Mouse (Mus musculus) limb, embryonic 14.5 days (tissue): ENCODE measurements at regions not wholly inside any gene's neighbourhood (a gene's known extent, or its start where the extent isn't known, plus 50 kb on each side); places are given as distances from the start of the nearest gene placed in this dataset.

Experiments used
- ATAC-seq: fragments of 200-750 bp; cut with Nextera tagmentation; 2 replicates; pipeline ENCODE4 v1.8.0; 2017; ENCODE audit warnings: low read depth, moderate number of reproducible peaks, moderate TSS enrichment; ENCODE audit not compliant: low FRiP score
- DNase-seq: peaks from one replicate; pipeline ENCODE4 v3.0.0-alpha.2; 2015; ENCODE audit warnings: low spot score
- H3K27ac ChIP-seq: fragments of 300-500 bp; sonication (generic); replicated peaks from 2 replicates; pipeline ENCODE4 v1.5.1; 2014; ENCODE audit warnings: low read depth, mild to moderate bottlenecking, low read length, moderate library complexity, mixed read lengths
- H3K27me3 ChIP-seq: fragments of 300-500 bp; sonication (generic); 2 replicates; pipeline ENCODE4 v1.6.1; 2014; ENCODE audit warnings: low read length, mixed read lengths; ENCODE audit not compliant: control insufficient read depth, insufficient read depth
- H3K36me3 ChIP-seq: fragments of 300-500 bp; sonication (generic); 2 replicates; pipeline ENCODE4 v1.6.1; 2014; ENCODE audit warnings: mild to moderate bottlenecking, low read length, moderate library complexity, mixed read lengths; ENCODE audit not compliant: control insufficient read depth, insufficient read depth
- H3K4me1 ChIP-seq: fragments of 300-500 bp; sonication (generic); 2 replicates; pipeline ENCODE4 v1.6.1; 2014; ENCODE audit warnings: antibody characterized with exemption, low read length, mixed read lengths; ENCODE audit not compliant: control insufficient read depth, insufficient read depth
- H3K4me2 ChIP-seq: fragments of 300-500 bp; sonication (generic); replicated peaks from 2 replicates; pipeline ENCODE4 v1.6.1; 2014; ENCODE audit warnings: low read depth, mild to moderate bottlenecking, low read length, moderate library complexity; ENCODE audit not compliant: severe bottlenecking
- H3K4me3 ChIP-seq: fragments of 300-500 bp; sonication (generic); replicated peaks from 2 replicates; pipeline ENCODE4 v1.5.1; 2014; ENCODE audit warnings: low read length
- H3K9ac ChIP-seq: fragments of 300-500 bp; sonication (generic); 2 replicates; pipeline ENCODE4 v1.6.1; 2014; ENCODE audit warnings: mild to moderate bottlenecking, low read depth, low read length, moderate library complexity; ENCODE audit not compliant: severe bottlenecking
- H3K9me3 ChIP-seq: fragments of 300-500 bp; sonication (generic); 2 replicates; pipeline ENCODE4 v1.6.1; 2016; ENCODE audit warnings: low read length; ENCODE audit not compliant: control insufficient read depth
- POLR2A ChIP-seq: fragments of 200-500 bp; IDR thresholded peaks from 2 replicates; pipeline ENCODE4 v1.8.0; 2012; ENCODE audit warnings: inconsistent platforms, mild to moderate bottlenecking, moderate library complexity, borderline replicate concordance; ENCODE audit not compliant: insufficient read depth, insufficient read length; ENCODE audit errors: extremely low read depth
- WGBS: fragments of 180-500 bp; shearing (Covaris S2); extraction: QIAGEN DNeasy Blood & Tissue Kit; methylation state at CpG from one replicate; pipeline ENCODE4 v1.1.7; 2014; 5-methylcytosine and 5-hydroxymethylcytosine counted together

DNA sequence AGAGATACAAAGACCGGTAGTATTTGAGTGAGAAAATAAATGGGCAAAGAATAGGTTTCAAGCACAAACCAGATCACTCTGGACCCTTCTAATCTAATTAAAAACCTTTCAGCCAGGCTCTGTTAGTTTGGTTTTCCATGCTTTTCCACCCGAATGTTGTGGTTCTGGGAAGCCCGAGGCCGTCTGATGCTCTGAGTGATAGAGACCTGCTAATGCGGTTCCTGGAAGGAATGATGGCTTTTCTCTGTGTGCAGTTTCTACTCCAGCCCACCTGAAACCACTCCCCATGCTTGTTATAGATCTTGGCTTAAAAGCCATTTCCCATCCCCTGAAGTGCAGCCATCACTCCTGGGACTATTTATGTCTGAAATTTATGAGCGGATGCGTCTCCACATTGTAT lies 251.4 kb upstream of the Nrp1 start:
- Histone ChIP-seq H3K9me3 (no peaks in the 10 kb centered on the region), H3K9ac (no peak overlapping the region), H3K36me3 (no peaks in the 10 kb centered on the region), H3K4me2 (no peak overlapping the region), H3K27ac (no peak overlapping the region), H3K4me3 (no peak overlapping the region), H3K4me1 (no peaks in the 10 kb centered on the region), H3K27me3 (no peaks in the 10 kb centered on the region)
- no peak for DNase-seq
- 65% methylated on average over 7 of the region's 7 CpGs for WGBS
- no peak for ATAC-seq
- TF ChIP-seq POLR2A, result no peak

DNA sequence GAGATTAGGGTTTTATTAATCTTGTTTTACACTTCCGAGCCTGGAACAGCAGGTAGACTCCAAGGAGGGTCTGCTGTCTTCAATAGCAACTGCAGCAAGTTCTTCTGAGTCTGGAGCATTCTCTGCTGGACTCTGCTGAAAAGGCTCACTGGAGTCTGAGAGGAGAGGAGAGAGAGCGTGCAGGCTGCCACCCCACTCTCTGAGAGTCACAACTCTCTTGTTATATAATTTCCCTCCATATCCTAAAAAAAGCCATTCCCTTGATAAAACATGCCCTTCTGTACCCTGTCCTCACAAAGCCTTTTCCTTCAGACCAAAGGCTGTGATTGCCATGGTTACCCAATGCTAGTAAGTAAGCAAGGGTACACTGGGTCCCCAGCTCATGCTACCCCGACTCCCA lies 249.4 kb upstream of the Nrp1 start:
- H3K9ac ChIP-seq, result no peak overlapping the region
- H3K36me3 ChIP-seq, result no peaks in the 10 kb centered on the region
- DNase-seq (no peak), ATAC-seq (no peak)
- no peaks in the 10 kb centered on the region for H3K9me3 ChIP-seq
- no peak overlapping the region for H3K4me3 ChIP-seq
- no peaks in the 10 kb centered on the region for H3K4me1 ChIP-seq
- TF ChIP-seq POLR2A, result no peak
- H3K27ac ChIP-seq, result no peak overlapping the region
- 77% methylated on average over 3 of the region's 3 CpGs for WGBS
- no peak overlapping the region for H3K4me2 ChIP-seq
- no peaks in the 10 kb centered on the region for H3K27me3 ChIP-seq

DNA sequence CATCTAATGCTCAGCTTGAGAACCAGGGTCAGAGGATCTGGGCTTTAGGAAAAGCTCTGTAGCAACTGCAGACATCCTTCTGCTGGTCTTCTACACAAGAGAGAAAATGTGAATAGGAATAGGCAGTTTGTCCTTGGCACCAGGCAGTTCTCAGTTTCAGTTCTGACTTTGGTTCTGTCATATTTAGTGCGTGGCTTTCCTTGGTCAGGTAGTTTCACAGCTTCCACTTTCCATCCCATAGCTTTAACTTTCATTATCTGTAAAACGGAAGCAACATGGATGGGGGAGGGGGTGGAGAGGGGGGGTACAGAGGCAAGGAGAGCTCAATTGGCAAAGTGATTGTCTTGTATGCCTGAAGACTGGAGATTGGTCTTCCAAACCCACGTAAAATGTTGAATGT lies 247.3 kb upstream of the Nrp1 start:
- 77% methylated on average over 3 of the region's 3 CpGs for WGBS
- no peaks in the 10 kb centered on the region for H3K9me3 ChIP-seq
- TF ChIP-seq POLR2A, result no peak
- H3K27ac ChIP-seq, result no peak overlapping the region
- H3K4me2 ChIP-seq, result no peak overlapping the region
- H3K27me3 ChIP-seq, result no peaks in the 10 kb centered on the region
- DNase-seq, result no peak
- no peaks in the 10 kb centered on the region for H3K36me3 ChIP-seq
- no peak overlapping the region for H3K4me3 ChIP-seq
- no peaks in the 10 kb centered on the region for H3K4me1 ChIP-seq
- no peak for ATAC-seq
- no peak overlapping the region for H3K9ac ChIP-seq

DNA sequence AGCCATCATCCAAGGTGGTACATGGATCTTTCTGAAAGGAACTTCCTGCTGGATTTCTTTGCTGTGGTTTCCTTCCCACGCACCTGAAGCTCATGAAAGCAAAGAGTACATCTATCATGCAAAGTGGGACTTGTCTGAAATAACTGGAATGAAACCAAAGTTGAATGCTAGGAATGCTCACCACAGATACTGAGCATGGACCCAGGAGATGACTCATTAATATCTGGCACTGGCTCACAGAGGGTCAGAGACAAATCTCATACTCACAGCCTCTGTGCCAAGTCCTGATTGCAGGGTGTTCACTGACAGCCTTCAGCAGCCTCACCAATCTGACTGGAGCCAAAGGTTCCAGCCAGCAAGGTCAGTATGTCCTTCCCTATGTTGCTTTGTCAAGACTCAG lies 245.3 kb upstream of the Nrp1 start:
- H3K27ac ChIP-seq, result no peak overlapping the region
- H3K4me2 ChIP-seq, result no peak overlapping the region
- WGBS, result 74% methylated on average over 1 of the region's 1 CpGs
- H3K27me3 ChIP-seq, result no peaks in the 10 kb centered on the region
- H3K4me1 ChIP-seq, result no peaks in the 10 kb centered on the region
- no peak for TF ChIP-seq POLR2A
- no peak overlapping the region for H3K4me3 ChIP-seq
- no peaks in the 10 kb centered on the region for H3K9me3 ChIP-seq
- no peak overlapping the region for H3K9ac ChIP-seq
- ATAC-seq (no peak), DNase-seq (no peak)
- no peaks in the 10 kb centered on the region for H3K36me3 ChIP-seq

DNA sequence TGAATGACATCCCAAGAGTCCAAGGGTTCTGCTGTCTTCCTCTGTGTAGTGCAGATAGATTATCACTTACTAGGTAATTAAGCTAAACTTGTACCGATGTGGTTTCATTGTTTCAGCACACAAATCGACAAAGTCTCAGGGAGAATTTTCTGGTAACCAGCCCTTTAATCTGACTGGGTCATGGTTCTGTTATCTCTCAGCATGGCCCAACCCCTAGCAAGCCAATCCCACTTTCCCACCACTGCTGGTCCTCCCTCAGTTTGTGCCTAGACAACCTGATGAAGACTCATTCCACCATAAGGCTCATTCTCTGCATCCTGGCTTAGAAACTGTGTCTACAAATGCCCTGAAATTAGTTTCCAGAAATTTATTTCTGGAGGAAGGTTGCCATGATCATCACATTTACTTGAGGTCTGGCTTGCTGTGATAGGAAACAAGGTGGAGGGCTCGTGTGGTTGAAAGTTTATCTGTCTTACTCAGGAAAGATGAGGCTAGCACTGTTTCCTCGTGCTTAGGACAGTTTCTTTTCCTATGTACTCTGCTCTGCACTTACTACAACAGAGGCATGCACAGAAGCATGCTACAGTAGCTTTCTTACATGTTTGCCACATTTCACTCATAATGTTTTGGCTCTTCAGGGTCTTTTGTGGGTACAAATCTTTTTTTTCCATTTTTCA lies 217.0 kb upstream of the Nrp1 start:
- no peak for ATAC-seq

More for the DNA sequence above, 217.0 kb upstream of the Nrp1 start:
- no peak for DNase-seq
- Histone ChIP-seq H3K27me3 (no peaks in the 10 kb centered on the region), H3K4me2 (no peak overlapping the region), H3K27ac (no peak overlapping the region), H3K4me3 (no peak overlapping the region), H3K4me1 (no peaks in the 10 kb centered on the region), H3K36me3 (no peaks in the 10 kb centered on the region), H3K9ac (no peak overlapping the region), H3K9me3 (no peaks in the 10 kb centered on the region)
- WGBS, result 85% methylated on average over 4 of the region's 4 CpGs
- TF ChIP-seq POLR2A, result no peak
